Mouse (Mus musculus) cerebellum, adult 2 months (tissue): ENCODE data around the gene Acsl5. TPM values are rescaled to one million over a fixed set of nuclear protein-coding genes. Genes with fewer than 3 reads are reported as not detected.

Experiments
- DNase-seq, 2 experiments: peaks; one replicate each; pipeline ENCODE4 v3.0.0; 2021
- H3K27ac ChIP-seq: fragments of 200-500 bp; 2 replicates; pipeline ENCODE4 v1.5.1; 2012; ENCODE audit warnings: low read length, control low read depth, inconsistent platforms; ENCODE audit not compliant: insufficient read depth
- H3K27me3 ChIP-seq: fragments of 200-500 bp; 2 replicates; pipeline ENCODE4 v1.6.1; 2012; ENCODE audit warnings: inconsistent platforms, mild to moderate bottlenecking, low read length, moderate library complexity; ENCODE audit not compliant: control insufficient read depth, insufficient read depth
- H3K4me1 ChIP-seq: fragments of 200-500 bp; 2 replicates; pipeline ENCODE4 v1.6.1; 2011; ENCODE audit warnings: low read length; ENCODE audit not compliant: control insufficient read depth, insufficient read depth
- H3K4me3 ChIP-seq: fragments of 200-500 bp; replicated peaks from 2 replicates; pipeline ENCODE3; 2011; ENCODE audit warnings: mild to moderate bottlenecking, low read depth, low read length, control low read depth; ENCODE audit not compliant: insufficient read depth
- CTCF ChIP-seq: fragments of 200-500 bp; IDR thresholded peaks from 2 replicates; pipeline ENCODE4 v1.5.1; 2011; ENCODE audit warnings: low read depth, mild to moderate bottlenecking, control low read depth, low read length, moderate library complexity, borderline replicate concordance; ENCODE audit not compliant: insufficient read depth
- POLR2A ChIP-seq: fragments of 200-500 bp; IDR thresholded peaks from 2 replicates; pipeline ENCODE4 v1.6.1; 2011; ENCODE audit warnings: low read length, control low read depth, borderline replicate concordance; ENCODE audit not compliant: insufficient read depth
- WGBS: fragments of 180-500 bp; shearing (Covaris S2); methylation state at CpG from one replicate; pipeline ENCODE4 v1.1.7; 2018; 5-methylcytosine and 5-hydroxymethylcytosine counted together
- polyA plus RNA-seq: library from polyadenylated mRNA; depleted of rRNA; stranded (reverse); fragments of >200 nt; gene quantifications from 2 replicates; pipeline ENCODE4 v1.2.3, GENCODE M21; 2012

Acsl5 gene
- polyA plus RNA-seq, 1 experiment, result 14.6 TPM

DNA sequence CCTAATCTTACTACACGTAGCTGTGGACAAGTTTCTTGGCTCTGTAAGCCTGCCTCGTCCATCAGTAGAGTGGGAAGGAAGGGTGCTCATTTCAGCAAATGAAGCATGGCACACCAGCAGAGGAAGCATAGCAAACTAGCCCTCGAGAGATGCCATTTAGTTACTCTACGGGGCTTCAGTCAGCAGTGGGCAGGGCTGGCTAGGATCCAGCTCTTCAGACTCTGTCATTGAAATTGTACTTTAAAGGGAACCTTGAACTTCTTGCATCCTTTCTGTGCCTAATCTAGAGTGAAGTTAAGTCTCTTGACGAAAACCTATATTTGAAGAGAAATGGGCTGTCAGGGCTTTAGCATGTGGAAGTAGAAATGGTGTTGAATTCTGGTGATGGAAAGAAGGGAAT is 67.8 kb downstream of the Acsl5 start:
- 37% methylated on average over 5 of the region's 5 CpGs for WGBS
- H3K27ac ChIP-seq, result no peak overlapping the region
- no peaks in the 10 kb centered on the region for H3K27me3 ChIP-seq
- TF ChIP-seq CTCF, result no peak
- TF ChIP-seq POLR2A, result no peak
- H3K4me3 ChIP-seq, result no peak overlapping the region
- no peak for DNase-seq
- H3K4me1 ChIP-seq, result no peaks in the 10 kb centered on the region

DNA sequence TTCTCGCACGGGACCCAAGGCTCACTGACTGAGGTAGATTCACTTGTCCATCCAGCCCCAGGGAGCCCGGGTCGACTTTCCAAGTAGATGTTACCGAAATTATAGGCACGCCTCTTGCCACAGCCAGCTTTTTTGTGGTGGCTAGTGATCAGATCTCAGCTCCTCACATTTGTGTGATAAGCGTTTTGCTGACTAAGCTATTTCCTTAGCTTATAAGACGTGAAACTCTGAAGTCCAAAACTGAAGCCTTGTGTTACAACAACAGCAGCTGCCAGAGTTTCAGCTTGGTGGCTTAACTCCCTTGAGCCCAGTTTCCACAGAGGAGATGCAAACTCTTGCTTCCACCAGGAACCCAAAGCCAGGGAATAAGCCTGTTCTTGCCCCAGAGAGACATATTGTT is 70.9 kb downstream of the Acsl5 start:
- WGBS, result 93% methylated on average over 8 of the region's 8 CpGs
- no peaks in the 10 kb centered on the region for H3K27me3 ChIP-seq
- DNase-seq, result no peak
- no peak overlapping the region for H3K4me3 ChIP-seq
- no peak overlapping the region for H3K27ac ChIP-seq
- peaks cover 2% of the 10 kb centered on the region; the same call in 1 of the 2 replicates for H3K4me1 ChIP-seq
- TF ChIP-seq POLR2A, result no peak
- TF ChIP-seq CTCF, result no peak

GRCm38 (mm10) chr19:55327510-55327909 is 75.8 kb downstream of the Acsl5 start:
- Histone ChIP-seq H3K4me3 (no peak overlapping the region), H3K4me1 (peaks cover 15% of the 10 kb centered on the region), H3K27me3 (no peaks in the 10 kb centered on the region), H3K27ac (no peak overlapping the region; the same call in 1 of the 2 replicates)
- WGBS, result 7% methylated on average over 4 of the region's 4 CpGs
- DNase-seq, result peak in 1 of 2 experiments; percentile 75
- TF ChIP-seq CTCF (no peak), POLR2A (no peak)

DNA sequence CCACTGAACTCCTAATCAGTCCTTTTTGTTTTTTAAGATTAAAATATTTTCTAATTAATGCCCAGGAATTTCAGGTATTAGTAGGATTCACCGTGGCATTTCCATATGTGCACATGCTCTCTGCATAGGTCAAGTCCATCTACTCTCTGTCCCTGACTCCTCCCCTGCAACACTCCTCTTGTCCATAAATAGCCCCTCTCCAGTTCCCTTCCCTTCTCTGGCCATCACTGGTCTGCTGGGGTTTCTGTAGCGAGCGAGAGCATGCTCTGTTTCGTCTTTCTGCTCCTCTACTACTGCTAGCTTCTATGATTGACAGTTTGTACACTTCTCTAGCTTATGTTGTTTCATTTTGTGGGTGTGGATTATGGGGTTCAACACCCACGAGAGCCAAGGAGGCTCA is 80.0 kb downstream of the Acsl5 start:
- TF ChIP-seq CTCF, result no peak
- no peak for TF ChIP-seq POLR2A
- 92% methylated on average over 5 of the region's 5 CpGs for WGBS
- H3K4me3 ChIP-seq, result no peak overlapping the region
- H3K27me3 ChIP-seq, result no peaks in the 10 kb centered on the region
- no peak for DNase-seq
- H3K27ac ChIP-seq, result no peak overlapping the region
- peaks cover 15% of the 10 kb centered on the region for H3K4me1 ChIP-seq

DNA sequence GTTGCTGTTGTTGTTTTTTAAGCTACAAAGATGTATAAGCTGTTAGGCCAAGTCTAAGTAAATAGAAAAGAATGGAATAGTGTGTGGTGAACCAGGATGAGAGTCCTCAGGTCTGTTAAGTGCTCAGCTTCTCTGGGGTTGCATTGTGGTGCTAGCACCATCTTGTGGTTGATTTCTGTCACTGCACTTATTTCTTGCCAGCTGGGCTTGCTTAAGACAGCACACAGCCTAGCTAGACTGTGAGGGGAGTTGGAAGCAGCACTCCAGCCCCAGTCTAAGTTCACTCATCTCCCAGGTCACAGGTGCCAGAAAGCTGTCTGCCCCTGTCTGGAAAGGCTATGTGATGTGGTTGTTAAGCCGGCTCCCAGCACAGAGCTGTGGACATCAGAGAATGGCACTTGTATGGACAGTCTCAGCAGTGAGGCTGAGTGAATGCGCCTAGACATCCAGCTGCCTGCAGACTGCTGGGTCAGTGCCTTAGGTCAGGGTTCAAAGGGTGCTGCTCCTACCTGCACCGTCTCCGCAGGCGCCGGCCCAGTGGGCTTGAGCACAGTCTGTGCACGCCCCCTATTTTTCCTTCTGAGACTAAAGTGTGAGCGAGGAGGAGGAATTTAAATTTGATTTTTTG is 81.0 kb downstream of the Acsl5 start:
- peak; percentile 84 for TF ChIP-seq CTCF
- no peak for TF ChIP-seq POLR2A
- H3K4me1 ChIP-seq, result peaks cover 11% of the 10 kb centered on the region
- H3K4me3 ChIP-seq, result no peak overlapping the region
- DNase-seq, result peak; percentile 68 to 70
- H3K27me3 ChIP-seq, result no peaks in the 10 kb centered on the region
- WGBS, result 93% methylated on average over 8 of the region's 8 CpGs
- H3K27ac ChIP-seq, result no peak overlapping the region

DNA sequence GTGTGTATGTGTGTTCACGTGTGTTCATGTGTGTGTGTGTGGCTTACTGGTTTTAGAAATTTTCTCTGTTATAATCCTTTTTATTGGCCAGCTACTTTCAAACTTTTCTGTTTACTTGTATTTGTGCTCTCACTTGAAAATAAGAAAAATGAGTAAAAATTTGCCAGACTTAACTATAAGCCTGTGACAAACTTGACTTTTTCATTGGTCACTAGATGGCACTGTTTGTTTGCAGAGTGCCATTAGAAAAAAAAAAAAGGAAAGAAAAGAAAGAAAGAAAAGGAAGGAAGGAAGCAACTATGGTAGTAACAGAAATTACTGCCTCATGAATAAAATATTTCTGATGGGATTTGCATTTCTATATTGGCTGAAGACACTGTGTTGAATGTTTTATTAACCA is 84.1 kb downstream of the Acsl5 start:
- TF ChIP-seq CTCF, result no peak
- TF ChIP-seq POLR2A, result no peak
- no peak overlapping the region for H3K27ac ChIP-seq
- 95% methylated on average over 1 of the region's 1 CpGs for WGBS
- H3K4me3 ChIP-seq, result no peak overlapping the region
- DNase-seq, result no peak
- no peaks in the 10 kb centered on the region for H3K4me1 ChIP-seq
- no peaks in the 10 kb centered on the region for H3K27me3 ChIP-seq

DNA sequence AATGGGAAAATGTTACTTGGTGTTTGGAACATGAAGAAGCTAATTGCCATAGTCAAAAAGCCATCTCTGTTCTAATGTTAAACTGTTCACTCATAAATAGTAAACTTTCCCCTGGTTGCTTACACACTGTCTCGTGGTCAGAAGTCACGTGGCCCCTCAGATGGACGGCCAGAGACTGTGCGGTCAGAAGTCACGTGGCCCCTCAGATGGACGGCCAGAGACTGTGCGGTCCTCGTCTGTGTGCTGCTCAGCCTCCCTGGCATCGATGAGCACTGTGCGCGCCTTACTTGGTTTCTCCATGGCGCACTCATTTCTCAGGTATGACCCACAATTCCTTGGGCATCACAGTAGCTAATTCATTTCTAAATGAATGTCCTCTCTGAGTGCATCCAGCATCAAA is 84.7 kb downstream of the Acsl5 start:
- 91% methylated on average over 12 of the region's 12 CpGs for WGBS
- no peaks in the 10 kb centered on the region for H3K27me3 ChIP-seq
- no peak for TF ChIP-seq CTCF
- TF ChIP-seq POLR2A, result no peak
- DNase-seq, result no peak
- H3K4me3 ChIP-seq, result no peak overlapping the region
- H3K4me1 ChIP-seq, result no peaks in the 10 kb centered on the region
- H3K27ac ChIP-seq, result no peak overlapping the region

- H3K4me1 ChIP-seq, result no peaks in the 10 kb centered on the region
- no peaks in the 10 kb centered on the region for H3K27me3 ChIP-seq
- no peak overlapping the region for H3K27ac ChIP-seq
- H3K4me3 ChIP-seq, result no peak overlapping the region
- no peak for TF ChIP-seq CTCF
- no peak for TF ChIP-seq POLR2A
- DNase-seq, result no peak
- WGBS, result 64% methylated on average over 9 of the region's 9 CpGs
Measured at GRCm38 (mm10) chr19:55337066-55337465, 85.3 kb downstream of the Acsl5 start.

DNA sequence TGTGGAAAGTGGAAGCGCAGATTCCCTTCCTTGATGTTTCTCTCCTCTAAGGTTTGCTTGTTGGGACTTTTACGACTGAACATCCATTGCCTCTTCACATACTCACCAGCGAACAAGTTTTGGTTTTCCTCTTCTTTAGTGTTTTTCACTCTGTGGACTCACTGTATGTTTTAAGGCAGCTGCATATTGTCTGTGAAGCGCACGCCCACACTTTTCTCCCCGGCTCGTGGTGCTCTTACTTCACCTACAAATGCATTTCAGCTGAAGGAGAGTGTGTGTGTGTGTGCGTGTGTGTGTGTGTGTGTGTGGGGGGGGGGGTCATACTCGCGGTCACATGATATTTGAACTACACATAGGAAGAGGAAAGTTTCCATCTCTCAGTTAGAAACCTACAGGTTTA is 85.9 kb downstream of the Acsl5 start:
- no peak overlapping the region for H3K27ac ChIP-seq
- no peaks in the 10 kb centered on the region for H3K27me3 ChIP-seq
- no peaks in the 10 kb centered on the region for H3K4me1 ChIP-seq
- DNase-seq, result no peak
- no peak overlapping the region for H3K4me3 ChIP-seq
- 92% methylated on average over 10 of the region's 10 CpGs for WGBS
- no peak for TF ChIP-seq POLR2A
- no peak for TF ChIP-seq CTCF
